Mouse (Mus musculus) lung, embryonic 15.5 days (tissue): ENCODE measurements around the gene Cyp2u1. TPM values are rescaled to one million over a fixed set of nuclear protein-coding genes. Genes with fewer than 3 reads are reported as not detected.
A peak's percentile ranks its signal among the peaks of the same experiment; 100 is the strongest.

Experiments
- ATAC-seq: fragments of 200-750 bp; cut with Nextera tagmentation; 2 replicates; pipeline ENCODE4 v1.8.0; 2017; ENCODE audit warnings: moderate number of reproducible peaks, borderline replicate concordance; ENCODE audit not compliant: low FRiP score, low TSS enrichment; ENCODE audit errors: extremely low read depth
- H3K27ac ChIP-seq: fragments of 300-500 bp; sonication (generic); 2 replicates; pipeline ENCODE4 v1.5.1; 2015; ENCODE audit warnings: moderate library complexity, mild to moderate bottlenecking, inconsistent platforms
- H3K27me3 ChIP-seq: fragments of 300-500 bp; sonication (generic); 2 replicates; pipeline ENCODE4 v1.6.1; 2015; ENCODE audit warnings: inconsistent platforms
- H3K36me3 ChIP-seq: fragments of 300-500 bp; sonication (generic); 2 replicates; pipeline ENCODE4 v1.6.1; 2015; ENCODE audit warnings: inconsistent platforms
- H3K4me1 ChIP-seq: fragments of 300-500 bp; sonication (generic); 2 replicates; pipeline ENCODE4 v1.6.1; 2015; ENCODE audit warnings: inconsistent platforms
- H3K4me2 ChIP-seq: fragments of 300-500 bp; sonication (generic); 2 replicates; pipeline ENCODE4 v1.6.1; 2015; ENCODE audit warnings: inconsistent platforms, mild to moderate bottlenecking, moderate library complexity
- H3K4me3 ChIP-seq: fragments of 300-500 bp; sonication (generic); 2 replicates; pipeline ENCODE4 v1.5.1; 2015; ENCODE audit warnings: mild to moderate bottlenecking, inconsistent platforms
- H3K9ac ChIP-seq: fragments of 300-500 bp; sonication (generic); 2 replicates; pipeline ENCODE4 v1.6.1; 2015; ENCODE audit warnings: inconsistent platforms
- H3K9me3 ChIP-seq: fragments of 300-500 bp; sonication (generic); 2 replicates; pipeline ENCODE4 v1.6.1; 2016; ENCODE audit warnings: inconsistent platforms
- WGBS: fragments of 180-500 bp; shearing (Covaris S2); methylation state at CpG from one replicate; pipeline ENCODE4 v1.1.7; 2015; 5-methylcytosine and 5-hydroxymethylcytosine counted together
- polyA plus RNA-seq: library from polyadenylated mRNA; unstranded; fragments of >200 nt; fragmentation: Nextera tagmentation; extraction: Ambion mirVana; gene quantifications from 2 replicates; pipeline ENCODE4 v1.2.1, GENCODE M21; 2015

Cyp2u1 gene
- polyA plus RNA-seq, 1 experiment from 2014 or later = 2.2 TPM

DNA sequence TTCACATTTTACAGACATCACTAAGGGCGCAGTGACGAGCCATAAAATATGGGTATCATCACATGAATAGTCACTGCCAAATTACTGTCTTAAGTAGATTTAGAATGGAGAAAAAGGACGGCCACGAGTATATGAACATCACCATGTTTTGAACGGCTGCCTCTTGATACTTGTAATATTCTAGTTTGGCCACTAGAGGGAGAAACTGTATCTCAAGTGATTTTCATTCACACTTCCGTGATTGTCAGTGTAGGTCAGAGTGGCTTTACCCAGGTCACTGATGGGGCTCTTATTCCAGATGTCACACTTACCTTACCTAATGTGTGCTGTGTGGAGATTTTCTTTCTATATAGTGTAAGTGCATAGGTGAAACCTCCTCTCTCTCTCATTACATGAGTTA lies 3.1 kb downstream of the Cyp2u1 start:
- no peak overlapping the region for H3K9ac ChIP-seq
- H3K4me3 ChIP-seq = no peak overlapping the region
- no peak for ATAC-seq
- peaks cover 15% of the 10 kb centered on the region for H3K4me1 ChIP-seq
- H3K36me3 ChIP-seq = no peaks in the 10 kb centered on the region
- WGBS = 10% methylated on average over 6 of the region's 6 CpGs
- no peak overlapping the region for H3K27ac ChIP-seq
- H3K9me3 ChIP-seq = no peaks in the 10 kb centered on the region
- H3K27me3 ChIP-seq = no peaks in the 10 kb centered on the region
- no peak overlapping the region for H3K4me2 ChIP-seq

- H3K4me3 ChIP-seq = no peak overlapping the region
- whole genome bisulfite sequencing = 65% methylated on average over 9 of the region's 9 CpGs
- no peaks in the 10 kb centered on the region for H3K9me3 ChIP-seq
- no peaks in the 10 kb centered on the region for H3K36me3 ChIP-seq
- H3K9ac ChIP-seq = no peak overlapping the region
- H3K27me3 ChIP-seq = no peaks in the 10 kb centered on the region
- no peak overlapping the region for H3K4me2 ChIP-seq
- H3K27ac ChIP-seq = no peak overlapping the region
- H3K4me1 ChIP-seq = peaks cover 15% of the 10 kb centered on the region
- ATAC-seq = no peak
Measured at GRCm38 (mm10) chr3:131299078-131299477, 3.9 kb downstream of the Cyp2u1 start.

DNA sequence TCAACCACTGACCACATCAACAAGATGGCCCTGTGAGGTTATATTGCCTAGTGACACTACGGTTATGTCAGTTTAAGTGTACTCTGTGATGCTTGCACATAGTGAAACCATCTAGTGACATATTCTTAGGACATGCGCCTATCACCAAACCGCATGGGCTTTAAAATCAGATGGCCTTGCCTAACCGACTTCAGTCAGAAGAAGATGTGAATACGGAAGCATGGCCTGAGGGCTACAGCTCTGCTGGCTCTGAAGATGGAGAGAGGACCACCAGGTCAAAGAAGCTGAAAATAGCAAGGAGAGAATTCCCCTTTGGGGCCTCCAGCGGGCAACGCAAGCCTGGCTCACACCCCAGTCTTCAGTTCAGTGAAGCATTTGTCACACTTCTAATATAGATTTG lies 6.1 kb downstream of the Cyp2u1 start:
- no peak for ATAC-seq
- Histone ChIP-seq H3K36me3 (no peaks in the 10 kb centered on the region), H3K9me3 (no peaks in the 10 kb centered on the region), H3K4me3 (no peak overlapping the region), H3K4me2 (no peak overlapping the region), H3K9ac (no peak overlapping the region), H3K27me3 (no peaks in the 10 kb centered on the region), H3K4me1 (peaks cover 8% of the 10 kb centered on the region), H3K27ac (no peak overlapping the region)
- 82% methylated on average over 7 of the region's 7 CpGs for WGBS

DNA sequence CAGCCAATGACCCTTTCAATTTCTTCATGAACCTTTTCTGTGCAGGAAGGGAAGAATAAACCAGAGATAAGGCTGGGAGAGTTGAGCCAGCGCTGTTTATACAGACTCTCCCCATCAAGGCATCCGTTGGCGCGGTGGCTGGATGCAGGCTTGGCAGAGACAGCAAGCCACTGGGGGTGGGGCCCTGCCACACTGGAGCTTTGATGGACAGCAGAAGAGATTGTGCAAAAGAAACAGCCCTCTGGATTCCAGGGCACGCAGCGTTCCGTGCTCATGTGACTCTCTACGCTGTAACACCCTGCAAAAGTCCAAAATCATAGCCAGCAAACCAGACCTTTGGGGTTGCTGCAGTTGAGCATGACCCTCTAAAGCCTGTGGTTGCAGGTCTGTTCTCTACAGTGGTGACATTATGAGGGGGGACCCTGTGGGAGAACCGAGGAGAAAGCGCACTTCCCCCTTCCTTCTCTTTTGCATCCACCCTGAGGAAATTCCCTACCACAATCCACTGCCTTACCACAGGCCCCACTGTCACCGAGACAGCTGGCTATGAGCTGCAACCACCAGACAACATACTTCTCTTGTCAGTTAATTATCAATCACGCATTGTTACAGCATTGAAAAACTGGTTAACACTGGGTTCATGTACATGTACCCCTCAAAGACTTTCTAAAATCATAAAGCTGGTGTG lies 7.4 kb downstream of the Cyp2u1 start:
- H3K27me3 ChIP-seq = no peaks in the 10 kb centered on the region
- H3K4me2 ChIP-seq = peak overlapping the region; percentile 15
- H3K36me3 ChIP-seq = no peaks in the 10 kb centered on the region
- H3K9ac ChIP-seq = no peak overlapping the region
- H3K4me3 ChIP-seq = no peak overlapping the region
- H3K9me3 ChIP-seq = no peaks in the 10 kb centered on the region
- H3K27ac ChIP-seq = peak overlapping the region; percentile 73
- peak; percentile 79; the same call in 1 of the 2 replicates for ATAC-seq
- WGBS = 48% methylated on average over 12 of the region's 12 CpGs
- H3K4me1 ChIP-seq = peaks cover 8% of the 10 kb centered on the region

DNA sequence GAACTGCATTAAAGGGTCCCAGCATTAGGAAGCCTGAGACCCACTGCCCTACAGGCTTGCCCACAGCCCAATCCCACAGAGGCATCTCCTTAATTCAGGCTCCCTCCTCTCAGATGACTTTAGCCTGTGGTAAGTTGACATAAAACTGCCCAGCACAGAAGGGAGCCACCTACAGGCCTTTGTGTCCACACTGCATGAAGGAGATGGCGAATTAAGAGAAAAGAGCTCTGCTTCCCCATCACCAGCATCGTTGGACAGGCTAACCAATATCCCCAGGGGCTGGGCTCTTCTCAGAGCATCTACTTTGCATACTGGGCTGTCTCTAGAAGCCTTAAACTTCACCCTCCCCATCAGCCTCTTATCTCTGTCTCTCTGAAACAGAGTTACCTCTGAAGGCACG lies 8.5 kb downstream of the Cyp2u1 start:
- Histone ChIP-seq H3K9ac (no peak overlapping the region), H3K4me1 (peaks cover 8% of the 10 kb centered on the region), H3K4me3 (no peak overlapping the region), H3K27ac (no peak overlapping the region), H3K36me3 (no peaks in the 10 kb centered on the region), H3K9me3 (no peaks in the 10 kb centered on the region), H3K27me3 (no peaks in the 10 kb centered on the region), H3K4me2 (no peak overlapping the region)
- ATAC-seq = no peak
- 56% methylated on average over 3 of the region's 3 CpGs for WGBS

DNA sequence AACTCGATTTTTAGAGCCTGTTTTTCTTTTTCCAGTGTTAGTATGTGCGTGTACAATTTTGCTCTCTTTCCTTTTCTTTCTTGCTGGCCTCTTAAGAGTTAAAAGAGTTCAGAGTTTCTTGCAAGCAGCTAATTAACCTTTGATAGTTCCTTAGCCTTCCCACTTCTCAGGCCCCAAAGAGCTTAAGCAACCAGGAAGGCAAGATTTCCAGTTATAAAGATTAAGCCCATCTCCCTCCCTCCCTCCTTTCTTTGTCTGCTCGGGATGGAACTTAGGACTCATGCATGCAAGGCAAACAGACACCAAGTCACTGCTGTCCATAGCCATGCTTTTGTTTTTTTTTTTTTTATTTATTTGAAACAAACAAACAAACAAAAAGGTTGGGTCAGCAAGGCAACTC lies 10.1 kb downstream of the Cyp2u1 start:
- Histone ChIP-seq H3K9me3 (no peaks in the 10 kb centered on the region), H3K4me3 (no peak overlapping the region), H3K27ac (no peak overlapping the region), H3K9ac (no peak overlapping the region), H3K36me3 (no peaks in the 10 kb centered on the region), H3K4me2 (no peak overlapping the region), H3K27me3 (no peaks in the 10 kb centered on the region), H3K4me1 (peaks cover 8% of the 10 kb centered on the region)
- ATAC-seq = no peak
- WGBS = 61% methylated on average over 3 of the region's 3 CpGs

- WGBS = 70% methylated on average over 2 of the region's 2 CpGs
- ATAC-seq = no peak
- H3K36me3 ChIP-seq = no peaks in the 10 kb centered on the region
Measured at GRCm38 (mm10) chr3:131292349-131292748, 10.7 kb downstream of the Cyp2u1 start.

GRCm38 (mm10) chr3:131291890-131292289 lies 11.1 kb downstream of the Cyp2u1 start:
- ATAC-seq = no peak
- H3K36me3 ChIP-seq = no peaks in the 10 kb centered on the region
- WGBS = 87% methylated on average over 4 of the region's 4 CpGs
- peaks cover 8% of the 10 kb centered on the region for H3K4me1 ChIP-seq
- H3K27me3 ChIP-seq = no peaks in the 10 kb centered on the region
- no peak overlapping the region for H3K4me2 ChIP-seq
- no peaks in the 10 kb centered on the region for H3K9me3 ChIP-seq
- H3K9ac ChIP-seq = no peak overlapping the region
- H3K4me3 ChIP-seq = no peak overlapping the region
- no peak overlapping the region for H3K27ac ChIP-seq

More at GRCm38 (mm10) chr3:131292349-131292748, 10.7 kb downstream of the Cyp2u1 start:
- Histone ChIP-seq H3K9me3 (no peaks in the 10 kb centered on the region), H3K4me1 (peaks cover 8% of the 10 kb centered on the region), H3K27me3 (no peaks in the 10 kb centered on the region), H3K4me2 (no peak overlapping the region), H3K27ac (no peak overlapping the region), H3K9ac (no peak overlapping the region), H3K4me3 (no peak overlapping the region)

DNA sequence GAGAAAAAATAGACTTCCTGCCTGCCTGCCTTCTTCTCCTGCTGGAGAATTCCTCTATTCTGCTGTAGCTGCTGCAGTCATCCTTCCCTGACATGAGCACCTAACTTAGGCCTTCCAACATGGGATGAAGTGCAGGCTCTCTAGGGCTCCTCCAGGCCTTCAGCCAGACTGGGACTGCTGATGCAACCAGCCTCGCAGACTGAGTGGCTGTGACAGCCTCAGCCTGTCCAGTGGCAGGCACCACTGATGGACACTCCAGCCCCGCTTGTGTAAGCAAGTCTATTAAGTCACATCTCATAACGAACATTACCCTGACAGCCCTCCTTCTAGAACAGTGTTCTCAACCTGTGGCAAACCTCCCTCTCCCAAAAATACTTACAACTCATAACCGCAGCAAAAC lies 28.9 kb downstream of the Cyp2u1 start:
- H3K9me3 ChIP-seq = no peaks in the 10 kb centered on the region
- no peak overlapping the region for H3K4me2 ChIP-seq
- no peaks in the 10 kb centered on the region for H3K36me3 ChIP-seq
- ATAC-seq = peak; percentile 75
- no peaks in the 10 kb centered on the region for H3K27me3 ChIP-seq
- no peak overlapping the region for H3K27ac ChIP-seq
- peaks cover 23% of the 10 kb centered on the region for H3K4me1 ChIP-seq
- 58% methylated on average over 4 of the region's 4 CpGs for WGBS
- no peak overlapping the region for H3K4me3 ChIP-seq
- H3K9ac ChIP-seq = no peak overlapping the region

GRCm38 (mm10) chr3:131272374-131273100 lies 30.5 kb downstream of the Cyp2u1 start:
- Histone ChIP-seq H3K9ac (peak overlapping the region; percentile 47), H3K4me1 (peaks cover 27% of the 10 kb centered on the region), H3K27ac (peak overlapping the region; percentile 41; the same call in 1 of the 2 replicates), H3K9me3 (no peaks in the 10 kb centered on the region), H3K27me3 (no peaks in the 10 kb centered on the region), H3K4me3 (peak overlapping the region; percentile 90), H3K4me2 (peak overlapping the region; percentile 74), H3K36me3 (no peaks in the 10 kb centered on the region; the same call in 1 of the 2 replicates)
- 21% methylated on average over 10 of the region's 10 CpGs for WGBS
- ATAC-seq = no peak; the same call in 1 of the 2 replicates

DNA sequence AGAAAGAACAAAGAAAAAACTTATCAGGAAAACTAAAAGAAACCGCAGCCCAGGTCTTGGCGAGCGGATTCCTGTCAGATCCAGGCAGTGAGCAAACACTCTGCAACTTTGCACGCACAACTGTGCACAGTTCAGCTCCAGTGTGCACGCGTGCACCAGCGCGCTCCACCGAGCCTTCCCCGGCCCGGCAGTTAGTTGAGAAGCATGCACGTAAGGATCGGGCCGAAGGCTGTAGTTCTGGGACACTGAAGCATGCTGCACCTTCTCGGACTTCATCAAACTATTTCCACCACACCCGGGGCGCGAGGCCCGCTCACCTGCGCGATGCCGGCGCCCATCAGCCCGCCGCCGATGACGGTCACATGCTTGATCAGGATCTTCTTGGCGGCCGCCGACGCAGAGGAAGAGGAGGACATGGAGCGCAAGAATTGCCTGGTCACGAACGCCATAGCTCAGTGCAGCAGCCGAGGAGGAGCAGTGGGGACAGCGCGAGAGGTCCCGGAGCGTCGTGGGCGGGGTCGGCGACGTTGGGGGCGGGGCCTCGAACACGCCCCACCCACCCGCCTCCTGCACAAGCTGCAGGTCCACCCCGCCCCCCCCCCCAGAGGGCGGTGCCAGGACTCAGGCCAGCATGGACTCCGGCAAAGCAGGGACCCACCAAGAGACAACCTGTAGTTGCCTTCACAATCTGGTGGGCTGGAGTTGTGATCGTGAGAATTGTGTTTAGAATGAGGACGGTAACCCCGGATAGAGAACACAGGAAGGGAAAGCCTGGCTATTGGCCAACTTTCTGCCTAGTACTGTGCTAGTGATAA lies 31.3 kb downstream of the Cyp2u1 start, which contains the start of gene Hadh:
Gene Hadh, minus strand, starts transcription at position 543 of the 815 bp plus-strand sequence.
- peak within 1 kb of the TSS; percentile 75 for H3K9ac ChIP-seq
- under 1% methylated on average over 51 of the region's 54 CpGs for WGBS
- no peaks in the 10 kb centered on the region for H3K9me3 ChIP-seq
- H3K36me3 ChIP-seq = no peaks in the 10 kb centered on the region; the same call in 1 of the 2 replicates
- H3K4me2 ChIP-seq = peak within 1 kb of the TSS; percentile 74
- H3K27ac ChIP-seq = peak within 1 kb of the TSS; percentile 89
- H3K27me3 ChIP-seq = no peaks in the 10 kb centered on the region
- H3K4me1 ChIP-seq = peaks cover 27% of the 10 kb centered on the region
- peak; percentile 92 for ATAC-seq
- H3K4me3 ChIP-seq = peak within 1 kb of the TSS; percentile 90
